Mouse (Mus musculus) forebrain, embryonic 13.5 days (tissue): ENCODE measurements at regions not wholly inside any gene's neighbourhood (a gene's known extent, or its start where the extent isn't known, plus 50 kb on each side); places are given as distances from the start of the nearest gene placed in this dataset.
A peak's percentile ranks its signal among the peaks of the same experiment; 100 is the strongest.

ENCODE experiments used
- ATAC-seq: fragments of 200-750 bp; cut with Nextera tagmentation; 2 replicates; pipeline ENCODE4 v1.8.0; 2017
- H3K27ac ChIP-seq: fragments of 300-500 bp; sonication (generic); 2 replicates; pipeline ENCODE4 v1.5.1; 2015; ENCODE audit warnings: inconsistent platforms, mild to moderate bottlenecking, moderate library complexity
- H3K27me3 ChIP-seq: fragments of 300-500 bp; sonication (generic); 2 replicates; pipeline ENCODE4 v1.6.1; 2015; ENCODE audit warnings: mild to moderate bottlenecking, inconsistent platforms
- H3K36me3 ChIP-seq: fragments of 300-500 bp; sonication (generic); 2 replicates; pipeline ENCODE4 v1.6.1; 2015; ENCODE audit warnings: mild to moderate bottlenecking, inconsistent platforms; ENCODE audit not compliant: poor library complexity, severe bottlenecking
- H3K4me1 ChIP-seq: fragments of 300-500 bp; sonication (generic); 2 replicates; pipeline ENCODE4 v1.6.1; 2015; ENCODE audit warnings: inconsistent platforms
- H3K4me2 ChIP-seq: fragments of 300-500 bp; sonication (generic); 2 replicates; pipeline ENCODE4 v1.6.1; 2015; ENCODE audit warnings: inconsistent platforms, mild to moderate bottlenecking, moderate library complexity
- H3K4me3 ChIP-seq: fragments of 300-500 bp; sonication (generic); 2 replicates; pipeline ENCODE4 v1.5.1; 2015; ENCODE audit warnings: mild to moderate bottlenecking, inconsistent platforms
- H3K9ac ChIP-seq: fragments of 300-500 bp; sonication (generic); 2 replicates; pipeline ENCODE4 v1.6.1; 2015; ENCODE audit warnings: mild to moderate bottlenecking, inconsistent platforms
- H3K9me3 ChIP-seq: fragments of 300-500 bp; sonication (generic); replicated peaks from 2 replicates; pipeline ENCODE4 v1.6.1; 2016; ENCODE audit warnings: inconsistent platforms
- WGBS: fragments of 180-500 bp; shearing (Covaris S2); methylation state at CpG from one replicate; pipeline ENCODE4 v1.1.7; 2015; 5-methylcytosine and 5-hydroxymethylcytosine counted together

DNA sequence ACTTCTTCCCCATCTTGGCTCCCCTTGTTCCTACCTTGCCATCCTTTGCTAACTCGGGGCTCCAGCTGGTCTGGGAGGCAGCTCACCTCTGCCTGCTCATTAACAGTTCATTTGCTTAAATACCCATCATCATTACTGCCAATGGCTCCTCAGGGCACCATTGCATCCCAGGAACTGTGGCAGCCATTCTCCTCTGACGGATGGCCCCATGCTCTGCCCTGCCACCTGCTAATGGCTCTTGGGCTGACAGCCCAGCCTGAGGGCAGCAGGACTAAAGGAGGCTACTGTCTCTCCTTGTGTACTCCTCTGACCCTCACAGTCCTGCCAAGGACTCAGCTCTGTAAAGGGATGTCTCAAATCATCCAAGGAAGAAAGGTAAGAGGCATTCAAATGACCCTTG lies 398.7 kb downstream of the Insc start:
- H3K4me3 ChIP-seq = no peak overlapping the region
- H3K4me1 ChIP-seq = no peaks in the 10 kb centered on the region
- no peaks in the 10 kb centered on the region for H3K36me3 ChIP-seq
- H3K27ac ChIP-seq = no peak overlapping the region
- no peak overlapping the region for H3K9ac ChIP-seq
- 0 out of 2 replicates have a peak, but pooled peaks cover 10% of the 10 kb centered on the region for H3K27me3 ChIP-seq
- no peaks in the 10 kb centered on the region for H3K9me3 ChIP-seq
- WGBS = 63% methylated on average over 2 of the region's 2 CpGs
- H3K4me2 ChIP-seq = no peak overlapping the region
- ATAC-seq = no peak

DNA sequence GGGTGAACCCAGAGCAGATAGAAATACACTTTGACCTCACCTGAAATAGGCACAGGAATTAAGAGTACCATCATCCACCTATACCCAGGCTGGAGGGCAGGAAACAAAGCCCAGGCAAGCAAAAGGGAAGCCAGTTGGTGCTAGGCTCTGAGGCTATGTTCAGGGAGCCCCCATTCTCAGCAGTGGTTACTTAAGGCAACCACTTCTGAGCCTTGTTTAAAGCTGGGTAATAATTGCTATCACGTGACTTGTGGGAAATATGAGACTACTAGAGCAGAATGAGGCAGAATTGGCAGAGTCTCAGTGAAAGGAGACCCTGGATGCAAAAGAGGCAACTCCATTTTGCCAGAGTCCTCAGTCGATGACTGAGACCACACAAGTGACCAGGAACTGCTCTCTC lies 401.5 kb downstream of the Insc start:
- Histone ChIP-seq H3K27me3 (peaks cover 5% of the 10 kb centered on the region; the same call in 1 of the 2 replicates), H3K4me2 (no peak overlapping the region), H3K4me1 (0 out of 2 replicates have a peak, but pooled peaks cover 5% of the 10 kb centered on the region), H3K27ac (no peak overlapping the region), H3K36me3 (no peaks in the 10 kb centered on the region), H3K9ac (no peak overlapping the region), H3K9me3 (no peaks in the 10 kb centered on the region), H3K4me3 (no peak overlapping the region)
- WGBS = 61% methylated on average over 2 of the region's 2 CpGs
- ATAC-seq = no peak

DNA sequence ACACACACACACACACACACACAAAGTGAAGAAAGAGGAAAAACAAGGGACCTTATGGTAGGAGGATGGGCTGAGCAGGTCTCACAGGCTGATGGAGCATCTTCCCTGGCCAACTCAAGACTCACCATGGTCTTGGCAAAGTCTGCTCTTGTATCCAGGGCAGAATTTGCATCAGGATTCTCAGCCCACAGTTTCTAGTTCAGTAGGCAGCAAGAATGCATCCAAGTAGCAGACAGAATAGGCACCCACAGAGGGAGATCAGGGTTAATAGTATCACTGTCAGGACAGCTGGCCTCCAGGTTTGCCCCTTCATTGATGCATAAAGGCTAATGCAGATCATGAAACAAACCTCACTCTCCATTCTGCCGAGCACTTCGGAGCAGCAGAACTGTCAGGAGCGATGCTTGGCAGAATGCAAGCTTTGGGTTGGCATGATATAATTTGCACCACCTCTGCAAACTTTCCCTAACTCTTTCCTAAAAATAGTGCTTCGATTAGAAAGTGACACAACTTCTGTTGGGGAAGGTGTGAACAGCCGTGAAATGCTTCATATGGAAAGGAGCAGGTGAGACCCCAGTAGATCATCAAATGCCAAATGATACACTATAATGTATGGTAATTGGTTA lies 404.0 kb downstream of the Insc start:
- ATAC-seq = no peak
- WGBS = 55% methylated on average over 5 of the region's 5 CpGs
- Histone ChIP-seq H3K27me3 (peaks cover under 1% of the 10 kb centered on the region; the same call in 1 of the 2 replicates), H3K4me2 (no peak overlapping the region), H3K36me3 (no peaks in the 10 kb centered on the region), H3K9me3 (no peaks in the 10 kb centered on the region), H3K9ac (no peak overlapping the region), H3K4me3 (no peak overlapping the region), H3K27ac (no peak overlapping the region), H3K4me1 (0 out of 2 replicates have a peak, but pooled peaks cover 5% of the 10 kb centered on the region)

DNA sequence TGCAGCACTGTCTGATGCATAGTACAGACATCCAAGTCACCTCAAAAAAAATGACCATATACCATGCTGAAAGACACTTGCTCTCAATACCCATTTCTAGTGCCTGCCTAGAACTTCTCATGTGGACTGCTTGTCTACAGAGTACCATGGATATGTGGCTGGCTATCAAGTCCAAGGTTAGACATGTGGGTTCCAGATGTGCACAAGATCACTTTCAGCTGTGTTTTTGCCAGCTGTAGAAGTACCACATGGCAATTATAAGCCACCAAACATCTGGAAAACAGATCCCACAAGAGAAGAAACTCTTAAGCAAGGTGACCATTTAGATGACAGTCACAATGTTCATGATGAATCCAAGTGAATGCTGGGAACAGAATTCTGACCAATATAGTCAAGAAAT lies 409.8 kb downstream of the Insc start:
- Histone ChIP-seq H3K36me3 (no peaks in the 10 kb centered on the region), H3K27me3 (no peaks in the 10 kb centered on the region; the same call in 1 of the 2 replicates), H3K4me3 (no peak overlapping the region), H3K27ac (no peak overlapping the region), H3K9me3 (no peaks in the 10 kb centered on the region), H3K9ac (no peak overlapping the region), H3K4me1 (no peaks in the 10 kb centered on the region), H3K4me2 (no peak overlapping the region)
- no peak for ATAC-seq

DNA sequence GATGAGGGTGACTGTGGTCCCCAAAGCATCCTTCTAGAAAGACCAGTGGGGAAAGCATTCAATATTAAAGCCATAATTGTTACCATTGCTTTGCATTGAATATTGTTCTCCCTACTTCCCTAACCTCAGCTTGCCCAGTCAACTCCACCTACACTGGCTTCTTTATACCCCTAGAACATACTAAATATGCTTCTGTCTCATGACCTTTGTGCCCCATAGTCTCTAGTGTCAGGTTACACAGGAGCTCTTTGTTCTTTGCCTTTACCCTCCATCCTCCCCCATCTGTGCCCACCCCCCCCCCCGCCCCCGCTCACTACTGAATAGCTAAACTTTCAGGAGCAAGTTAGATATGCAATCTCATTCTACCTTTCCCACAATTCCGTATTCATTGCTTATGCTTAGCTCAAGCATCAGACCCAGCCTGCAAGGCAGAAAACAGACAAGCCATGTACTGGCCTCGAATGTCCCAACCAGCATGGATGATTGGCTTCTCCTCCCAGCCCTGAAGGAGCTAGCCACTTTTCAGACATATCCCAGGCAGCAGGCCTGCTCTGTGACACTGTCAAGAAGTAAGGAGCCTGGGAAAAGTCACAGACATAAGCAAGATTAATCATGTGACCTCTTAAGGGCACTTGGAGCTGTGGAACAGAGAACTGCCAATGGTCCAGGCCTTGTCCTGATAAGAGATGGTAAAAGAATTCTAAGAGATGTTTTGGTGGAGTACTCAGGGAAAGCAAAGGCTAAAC lies 410.4 kb downstream of the Insc start:
- no peak for ATAC-seq
- no peak overlapping the region for H3K4me2 ChIP-seq
- H3K27me3 ChIP-seq = no peaks in the 10 kb centered on the region
- WGBS = 57% methylated on average over 4 of the region's 4 CpGs
- H3K9me3 ChIP-seq = no peaks in the 10 kb centered on the region
- H3K27ac ChIP-seq = no peak overlapping the region
- no peak overlapping the region for H3K4me3 ChIP-seq
- H3K36me3 ChIP-seq = no peaks in the 10 kb centered on the region
- H3K4me1 ChIP-seq = no peaks in the 10 kb centered on the region
- no peak overlapping the region for H3K9ac ChIP-seq

DNA sequence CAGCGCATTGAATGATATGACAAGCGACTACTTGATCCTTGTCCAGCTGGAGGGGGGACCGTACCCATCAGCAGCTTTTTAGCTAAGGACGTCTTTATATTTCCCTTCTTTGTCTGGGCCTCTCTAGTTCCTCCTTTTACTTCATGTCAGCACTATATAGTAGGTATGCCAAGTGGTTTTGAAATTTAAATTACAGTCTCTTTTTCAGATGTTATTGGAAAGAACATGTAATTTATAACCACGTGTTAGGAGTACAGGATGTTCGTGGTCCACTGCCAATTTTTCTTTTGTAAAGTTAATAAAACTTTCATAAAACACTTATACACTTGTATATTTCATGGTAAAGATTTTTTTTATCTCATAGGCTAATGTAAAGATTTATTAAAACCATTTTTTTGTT lies 426.5 kb downstream of the Insc start:
- no peaks in the 10 kb centered on the region for H3K9me3 ChIP-seq
- no peak overlapping the region for H3K27ac ChIP-seq
- H3K4me3 ChIP-seq = no peak overlapping the region

DNA sequence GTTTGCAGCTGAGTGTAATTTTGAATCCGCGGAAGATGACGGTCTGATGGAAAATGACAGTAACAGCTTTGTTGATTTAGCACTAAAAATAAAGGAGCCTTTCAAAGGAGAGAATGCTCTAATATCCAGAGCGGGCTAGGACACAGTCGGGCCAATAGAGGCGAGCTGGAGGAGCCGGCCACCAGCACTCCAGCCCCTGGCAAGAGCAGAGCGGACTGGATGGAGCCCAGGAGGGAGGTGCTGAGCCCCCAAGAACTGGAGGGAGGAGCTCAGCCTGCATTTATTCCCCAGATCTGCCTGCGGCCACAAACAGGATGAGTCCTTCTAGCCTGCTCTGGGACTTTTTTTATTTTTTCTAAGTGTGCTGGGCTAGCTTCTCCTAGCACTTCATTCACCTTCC lies 426.9 kb downstream of the Insc start:
- H3K4me3 ChIP-seq = no peak overlapping the region
- H3K4me2 ChIP-seq = no peak overlapping the region
- no peaks in the 10 kb centered on the region for H3K36me3 ChIP-seq
- no peak overlapping the region for H3K27ac ChIP-seq
- ATAC-seq = 0 out of 2 replicates have a peak, but pooled peaks have one; percentile 63
- no peaks in the 10 kb centered on the region for H3K9me3 ChIP-seq
- H3K9ac ChIP-seq = no peak overlapping the region
- H3K27me3 ChIP-seq = no peaks in the 10 kb centered on the region
- WGBS = 48% methylated on average over 9 of the region's 9 CpGs
- peaks cover 7% of the 10 kb centered on the region for H3K4me1 ChIP-seq

More for the DNA sequence above, 426.5 kb downstream of the Insc start:
- Histone ChIP-seq H3K36me3 (no peaks in the 10 kb centered on the region), H3K27me3 (no peaks in the 10 kb centered on the region), H3K4me1 (peaks cover 7% of the 10 kb centered on the region), H3K9ac (no peak overlapping the region), H3K4me2 (no peak overlapping the region)
- 53% methylated on average over 6 of the region's 6 CpGs for WGBS
- no peak for ATAC-seq

DNA sequence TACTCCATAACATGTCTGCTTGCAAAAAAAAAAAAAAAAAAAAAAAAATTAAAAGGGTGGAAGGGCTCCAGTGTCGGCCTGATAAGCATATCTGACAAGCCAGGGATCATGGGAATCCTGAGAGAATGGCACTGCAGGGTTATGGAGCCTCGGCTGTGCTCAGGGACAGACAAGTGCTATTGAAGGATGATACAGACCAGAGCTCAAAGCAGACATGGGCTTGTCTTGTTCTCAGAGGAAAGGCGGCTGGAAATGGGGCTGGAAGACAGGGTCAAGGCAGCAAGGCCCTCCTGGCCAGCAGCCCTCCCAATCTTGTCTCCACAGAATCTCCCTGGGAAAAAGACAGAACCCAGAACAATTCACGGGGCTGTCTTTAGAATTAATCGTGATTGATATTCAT lies 449.0 kb downstream of the Insc start:
- H3K36me3 ChIP-seq = no peaks in the 10 kb centered on the region
- H3K4me2 ChIP-seq = peak overlapping the region; percentile 21; the same call in 1 of the 2 replicates
- no peak overlapping the region for H3K9ac ChIP-seq
- H3K4me3 ChIP-seq = no peak overlapping the region
- peaks cover 68% of the 10 kb centered on the region for H3K27me3 ChIP-seq
- peaks cover 26% of the 10 kb centered on the region for H3K4me1 ChIP-seq
- no peak overlapping the region for H3K27ac ChIP-seq
- ATAC-seq = no peak
- 32% methylated on average over 5 of the region's 5 CpGs for WGBS
- H3K9me3 ChIP-seq = no peaks in the 10 kb centered on the region

DNA sequence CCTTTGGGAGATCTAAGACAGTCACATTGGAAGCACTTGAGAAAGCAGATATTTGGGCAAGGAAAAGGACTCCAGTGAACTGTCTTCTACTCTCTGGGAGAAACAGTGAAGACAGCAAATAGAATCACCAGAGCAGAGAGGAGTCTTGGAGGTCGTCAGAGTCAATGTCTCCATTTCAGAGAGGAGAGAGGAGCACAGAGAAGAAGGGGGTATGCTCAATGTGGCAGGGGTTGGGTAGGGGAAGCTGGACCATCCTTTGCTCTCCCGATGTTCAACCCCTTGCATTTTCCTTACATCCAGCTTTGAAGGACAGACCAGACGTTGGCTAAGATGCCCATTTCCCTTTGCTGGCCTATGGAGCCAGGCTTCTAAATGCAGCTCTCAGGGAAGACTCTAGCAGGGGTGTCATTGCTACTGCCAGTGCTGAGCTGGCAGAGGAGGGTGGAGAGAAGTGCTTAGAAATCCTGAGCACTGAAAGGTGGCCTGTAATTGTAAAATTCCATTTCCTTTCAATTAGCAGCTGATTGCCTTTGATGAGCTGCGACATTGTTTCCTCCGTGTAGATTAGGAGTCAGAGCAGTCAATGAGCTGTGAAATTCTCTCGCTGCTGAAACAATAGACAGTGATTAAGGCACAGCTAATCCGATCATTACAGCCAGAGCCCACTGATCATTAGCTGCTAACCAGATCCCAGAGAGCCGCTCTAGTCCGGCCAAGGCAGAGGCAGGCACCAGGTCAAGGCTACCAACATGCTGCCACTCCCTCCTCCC lies 449.7 kb downstream of the Insc start:
- Histone ChIP-seq H3K36me3 (no peaks in the 10 kb centered on the region), H3K9ac (no peak overlapping the region), H3K27me3 (peaks cover 67% of the 10 kb centered on the region), H3K4me3 (no peak overlapping the region), H3K4me1 (peaks cover 26% of the 10 kb centered on the region), H3K27ac (peak overlapping the region; percentile 41), H3K4me2 (peak overlapping the region; percentile 21; the same call in 1 of the 2 replicates), H3K9me3 (no peaks in the 10 kb centered on the region)
- peak; percentile 90 for ATAC-seq
- WGBS = 4% methylated on average over 9 of the region's 9 CpGs

DNA sequence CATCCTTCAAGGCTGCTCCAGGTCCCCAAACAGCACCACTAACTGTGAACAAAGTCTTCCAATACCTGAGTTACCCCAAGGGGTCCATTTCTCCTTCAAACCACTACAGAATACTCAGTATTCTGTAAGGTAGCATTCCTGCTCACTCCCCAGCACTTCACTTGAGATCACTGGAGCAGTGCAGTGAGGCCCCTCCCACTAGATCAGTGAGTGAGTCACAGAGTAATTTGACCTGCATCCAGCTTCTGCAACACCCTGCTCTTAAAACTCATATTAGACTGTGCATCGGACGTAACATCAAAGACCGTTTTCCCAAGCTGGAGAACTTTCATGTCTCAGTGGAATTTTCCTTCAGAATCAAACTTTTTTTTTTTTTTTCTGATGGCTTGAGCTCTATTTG lies 461.4 kb downstream of the Insc start:
- 73% methylated on average over 3 of the region's 3 CpGs for WGBS
- no peak for ATAC-seq

DNA sequence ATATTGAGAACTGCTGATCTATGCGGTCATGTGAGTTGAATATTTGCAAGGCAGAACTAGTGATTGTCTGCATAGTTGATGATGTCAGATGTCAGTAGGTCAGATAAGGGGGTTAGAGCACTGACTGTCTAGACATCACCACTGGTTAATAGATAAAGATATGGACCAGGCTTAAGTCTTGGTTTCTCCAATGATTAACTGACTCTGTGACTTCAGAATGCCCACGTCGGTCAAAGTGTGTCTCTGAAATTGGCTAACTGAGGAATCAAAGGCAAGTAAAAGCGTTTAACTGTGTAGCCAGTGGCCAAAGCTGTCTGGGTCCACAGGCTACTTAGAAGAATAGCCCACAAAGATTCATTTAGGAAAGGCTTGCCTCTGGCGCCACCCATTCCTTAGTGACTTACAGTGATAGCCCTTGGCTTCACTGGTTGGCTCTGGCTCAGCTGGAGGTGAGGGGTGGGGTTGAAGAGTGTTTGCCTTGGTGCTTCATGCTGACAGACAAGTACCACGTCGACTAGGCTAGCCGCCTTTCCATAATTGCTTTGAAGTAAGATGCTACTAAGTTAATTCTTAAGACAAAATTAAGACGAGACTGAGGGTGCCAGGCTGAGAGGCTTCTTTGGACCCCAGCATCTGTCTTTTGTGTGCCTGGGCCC lies 463.1 kb downstream of the Insc start:
- H3K4me1 ChIP-seq = no peaks in the 10 kb centered on the region
- H3K27ac ChIP-seq = no peak overlapping the region
- peaks cover 15% of the 10 kb centered on the region; the same call in 1 of the 2 replicates for H3K27me3 ChIP-seq
- H3K4me3 ChIP-seq = no peak overlapping the region
- ATAC-seq = no peak
- no peak overlapping the region for H3K4me2 ChIP-seq
- no peaks in the 10 kb centered on the region for H3K9me3 ChIP-seq
- no peaks in the 10 kb centered on the region for H3K36me3 ChIP-seq
- H3K9ac ChIP-seq = no peak overlapping the region
- 76% methylated on average over 9 of the region's 9 CpGs for WGBS

More for the DNA sequence above, 461.4 kb downstream of the Insc start:
- H3K27me3 ChIP-seq = peaks cover 15% of the 10 kb centered on the region; the same call in 1 of the 2 replicates
- no peak overlapping the region for H3K4me3 ChIP-seq
- no peak overlapping the region for H3K9ac ChIP-seq
- no peaks in the 10 kb centered on the region for H3K4me1 ChIP-seq
- no peaks in the 10 kb centered on the region for H3K9me3 ChIP-seq
- no peaks in the 10 kb centered on the region for H3K36me3 ChIP-seq
- H3K4me2 ChIP-seq = no peak overlapping the region
- H3K27ac ChIP-seq = no peak overlapping the region

DNA sequence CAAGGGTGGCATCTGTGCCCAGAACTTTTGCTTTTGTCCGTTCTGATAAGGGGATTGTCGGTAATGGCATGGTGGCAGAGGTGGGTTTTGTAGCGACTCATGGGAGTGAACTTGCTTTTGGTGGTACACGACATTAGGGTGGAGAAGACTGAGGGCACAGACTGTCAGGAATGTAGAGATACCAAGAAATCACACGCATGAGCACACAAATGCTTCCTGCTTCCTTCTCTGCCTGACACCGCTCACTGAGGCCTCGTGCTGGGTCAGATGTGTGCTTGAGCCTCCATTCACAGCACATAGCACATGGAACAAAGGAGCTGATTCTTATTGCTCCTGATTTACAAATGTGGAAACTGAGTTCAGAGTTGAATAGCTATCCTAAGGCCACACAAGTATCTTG lies 465.3 kb downstream of the Insc start:
- Histone ChIP-seq H3K4me2 (no peak overlapping the region), H3K9me3 (no peaks in the 10 kb centered on the region), H3K27me3 (peaks cover 18% of the 10 kb centered on the region; the same call in 1 of the 2 replicates), H3K36me3 (no peaks in the 10 kb centered on the region), H3K9ac (no peak overlapping the region), H3K27ac (no peak overlapping the region), H3K4me3 (no peak overlapping the region), H3K4me1 (no peaks in the 10 kb centered on the region)
- WGBS = 66% methylated on average over 7 of the region's 7 CpGs
- ATAC-seq = no peak
